Mouse (Mus musculus) ES-Bruce4 (cell line): Measurements from ENCODE around the gene Lrrn4.

Experiments
- CTCF ChIP-seq: IDR thresholded peaks from one replicate; pipeline ENCODE4 v1.8.1; 2011; ENCODE audit warnings: low read depth, low read length
- POLR2A ChIP-seq: IDR thresholded peaks from one replicate; pipeline ENCODE4 v1.8.1; 2011; ENCODE audit warnings: low read length; ENCODE audit not compliant: insufficient read depth

DNA sequence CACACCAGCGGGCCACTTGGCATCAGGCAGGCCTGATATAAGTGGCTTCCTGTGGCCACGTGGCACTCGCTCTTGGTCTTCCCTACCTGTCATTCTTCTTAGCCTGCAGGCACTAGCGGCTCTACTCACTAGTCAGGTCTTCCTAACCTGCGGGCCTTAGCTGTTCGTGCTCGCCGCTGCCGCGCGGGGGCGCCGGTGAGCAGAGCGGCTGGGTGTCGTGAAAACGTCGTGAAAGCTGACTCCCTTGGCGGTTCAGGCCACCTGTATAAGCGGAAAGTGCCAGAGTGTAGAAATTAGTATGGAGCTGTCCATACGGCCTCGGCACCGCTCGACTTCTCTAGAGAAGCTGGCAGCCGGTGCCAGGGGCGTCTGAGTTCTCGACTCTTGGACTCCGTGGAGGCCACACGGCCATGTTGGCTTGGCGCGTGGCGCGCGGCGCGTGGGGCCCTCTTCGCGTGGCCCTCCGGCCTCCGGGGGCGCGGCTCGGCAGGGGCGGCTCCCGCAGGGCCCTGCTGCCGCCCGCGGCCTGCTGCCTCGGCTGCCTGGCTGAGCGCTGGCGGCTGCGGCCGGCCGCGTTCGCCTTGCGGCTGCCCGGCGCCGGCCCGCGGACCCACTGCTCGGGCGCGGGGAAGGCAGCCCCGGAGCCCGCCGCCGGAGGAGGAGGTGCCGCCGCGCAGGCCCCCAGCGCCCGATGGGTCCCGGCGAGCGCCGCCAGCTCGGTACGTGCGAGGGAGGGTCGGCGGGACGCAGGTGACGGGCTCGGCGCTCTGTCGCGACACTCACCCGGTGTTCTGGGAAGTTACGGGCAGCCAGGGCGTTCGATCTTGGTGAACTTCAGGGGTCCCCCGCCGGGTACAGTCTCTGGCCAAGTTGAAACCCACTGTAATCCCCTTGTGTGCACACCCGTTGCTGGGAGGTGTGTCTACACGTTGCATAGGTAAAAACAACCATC, 34.0 kb downstream of the Lrrn4 start, which contains the start of gene Crls1:
- TF ChIP-seq POLR2A, result peak; percentile 53
- TF ChIP-seq CTCF, result peak; percentile 93
